Mouse (Mus musculus): ENCODE measurements at regions not wholly inside any gene's neighbourhood (a gene's known extent, or its start where the extent isn't known, plus 50 kb on each side); places are given as distances from the start of the nearest gene placed in this dataset.

DNA sequence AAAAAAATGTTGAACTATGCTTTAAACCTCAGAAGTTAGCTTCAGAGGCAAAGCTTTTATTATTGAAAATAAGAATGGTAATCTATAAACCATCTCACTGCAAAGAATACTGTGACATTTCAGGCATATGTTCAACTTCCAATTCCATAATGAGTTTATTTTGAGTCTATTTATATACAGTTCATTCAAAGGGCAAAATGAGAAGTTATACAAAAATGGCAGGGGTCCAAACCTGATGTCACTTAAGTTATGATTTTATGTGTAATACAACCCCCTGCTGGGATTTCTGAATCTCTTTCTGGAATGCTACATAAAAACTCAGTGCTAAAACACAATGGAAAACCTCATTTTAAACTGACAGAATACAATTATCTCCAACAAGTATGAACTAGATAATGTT is 184.0 kb downstream of the 1700017N19Rik start:
- TF ChIP-seq POLR2A (IDR thresholded peaks at IDR 0.05; ENCODE audit: borderline replicate concordance, extremely low read depth, insufficient read depth, insufficient read length, poor library complexity, severe bottlenecking) (no peak), CTCF (IDR thresholded peaks at IDR 0.05; ENCODE audit: borderline replicate concordance, extremely low read depth, insufficient read depth, insufficient read length) (no peak)
- DNase-seq (ENCODE audit: low read depth) = no peak

DNA sequence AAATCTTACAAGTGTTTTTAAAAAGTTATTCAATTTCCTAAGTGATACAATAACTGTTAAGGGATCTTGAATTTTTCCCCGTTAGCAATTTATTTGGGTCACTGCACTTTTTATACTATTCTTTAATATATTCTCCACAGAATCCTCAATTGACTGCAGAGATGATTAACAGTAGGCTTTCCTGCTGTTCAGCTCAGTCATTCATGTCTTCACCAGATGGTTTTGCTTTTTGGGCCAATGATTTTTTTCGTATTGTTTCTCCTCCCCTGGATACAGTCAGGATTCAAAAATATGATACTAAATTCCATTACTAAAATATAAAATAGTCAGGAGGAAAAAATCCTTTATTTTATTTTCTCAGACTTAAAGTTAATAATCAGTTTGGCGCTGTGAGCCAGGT is 201.9 kb downstream of the 1700017N19Rik start:
- no peak for TF ChIP-seq CTCF (IDR thresholded peaks at IDR 0.05; ENCODE audit: borderline replicate concordance, extremely low read depth, insufficient read depth, insufficient read length)
- no peak for TF ChIP-seq POLR2A (IDR thresholded peaks at IDR 0.05; ENCODE audit: borderline replicate concordance, extremely low read depth, insufficient read depth, insufficient read length, poor library complexity, severe bottlenecking)
- peak; percentile 38 for DNase-seq (ENCODE audit: low read depth)

DNA sequence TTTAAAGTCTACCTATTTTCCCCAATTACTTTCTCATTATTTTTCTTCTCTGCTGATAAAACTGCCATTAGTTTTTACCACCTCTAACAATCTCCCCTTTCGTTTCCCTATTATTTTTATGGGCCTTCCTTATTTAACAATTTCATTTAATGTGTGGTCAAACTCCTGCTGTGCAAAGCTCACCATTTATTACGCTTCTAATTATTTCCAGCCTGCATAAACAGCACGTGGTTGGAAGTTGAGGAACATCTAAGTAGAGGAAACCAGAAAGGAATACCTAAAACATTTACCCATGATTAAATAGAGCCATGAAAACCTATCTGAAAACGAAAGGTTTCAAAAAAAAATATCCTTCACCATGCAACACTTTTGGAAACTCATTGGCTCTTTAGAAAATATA is 202.3 kb downstream of the 1700017N19Rik start:
- DNase-seq (ENCODE audit: low read depth) = no peak
- no peak for TF ChIP-seq POLR2A (IDR thresholded peaks at IDR 0.05; ENCODE audit: borderline replicate concordance, extremely low read depth, insufficient read depth, insufficient read length, poor library complexity, severe bottlenecking)
- TF ChIP-seq CTCF (IDR thresholded peaks at IDR 0.05; ENCODE audit: borderline replicate concordance, extremely low read depth, insufficient read depth, insufficient read length) = no peak

DNA sequence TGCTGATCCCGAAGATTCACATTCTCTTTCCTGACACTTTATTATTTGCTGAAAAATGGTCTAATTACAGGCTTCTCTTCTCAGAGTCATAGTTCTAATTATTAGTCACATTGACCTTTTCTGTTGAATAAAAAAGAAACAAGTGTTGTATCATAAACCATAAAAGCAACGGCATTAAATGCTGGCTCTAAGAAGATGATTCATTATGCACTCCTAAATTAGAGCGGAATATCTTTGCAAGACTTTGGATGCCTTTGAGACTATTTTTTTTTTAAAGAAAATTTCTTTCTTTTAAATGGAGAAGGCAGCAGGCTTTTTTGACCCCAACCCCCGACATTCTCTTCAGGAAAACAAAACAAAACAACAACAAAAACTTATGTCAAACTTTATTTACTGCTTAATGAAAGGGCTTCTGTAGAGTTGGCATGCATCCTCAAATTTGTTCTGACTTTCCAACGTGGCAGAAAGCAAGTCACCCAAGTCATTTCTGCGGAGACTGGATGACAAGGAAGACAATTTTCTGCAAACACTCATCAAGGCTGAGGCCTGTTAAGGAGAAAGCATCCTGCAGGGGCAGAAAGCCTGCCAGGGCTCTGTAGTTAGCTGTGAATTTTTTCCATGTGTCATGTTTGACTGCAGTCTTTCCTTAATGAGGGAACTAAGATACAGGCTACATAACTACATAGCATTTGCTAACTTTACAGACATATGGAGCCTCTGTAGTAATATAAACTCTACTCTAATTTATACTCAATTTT is 205.1 kb downstream of the 1700017N19Rik start:
- DNase-seq (ENCODE audit: low read depth) = peak; percentile 73
- TF ChIP-seq POLR2A (IDR thresholded peaks at IDR 0.05; ENCODE audit: borderline replicate concordance, extremely low read depth, insufficient read depth, insufficient read length, poor library complexity, severe bottlenecking) (no peak), CTCF (IDR thresholded peaks at IDR 0.05; ENCODE audit: borderline replicate concordance, extremely low read depth, insufficient read depth, insufficient read length) (no peak)

DNA sequence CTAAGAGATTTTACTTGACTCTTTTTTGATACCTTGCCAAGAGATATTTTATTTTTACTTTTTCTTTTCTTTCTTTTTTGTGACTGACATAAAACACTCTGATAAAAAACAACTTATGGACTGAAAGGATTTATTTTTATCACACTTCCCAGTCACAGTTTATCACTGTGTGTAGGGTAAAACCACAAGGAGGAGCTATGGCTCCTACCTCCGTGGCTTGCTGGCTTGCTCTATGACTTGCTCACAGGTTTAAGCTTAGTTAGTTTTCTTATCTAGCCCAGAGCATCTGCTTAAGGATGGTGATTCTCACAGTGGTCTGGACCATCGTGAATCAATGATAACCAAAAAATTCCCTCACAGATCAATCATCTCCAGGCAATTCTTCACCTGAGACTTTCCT is 221.4 kb downstream of the 1700017N19Rik start:
- peak; percentile 27 for DNase-seq (ENCODE audit: low read depth)
- TF ChIP-seq CTCF (IDR thresholded peaks at IDR 0.05; ENCODE audit: borderline replicate concordance, extremely low read depth, insufficient read depth, insufficient read length) = peak; percentile 12; the same call in 1 of the 2 replicates
- no peak for TF ChIP-seq POLR2A (IDR thresholded peaks at IDR 0.05; ENCODE audit: borderline replicate concordance, extremely low read depth, insufficient read depth, insufficient read length, poor library complexity, severe bottlenecking)

DNA sequence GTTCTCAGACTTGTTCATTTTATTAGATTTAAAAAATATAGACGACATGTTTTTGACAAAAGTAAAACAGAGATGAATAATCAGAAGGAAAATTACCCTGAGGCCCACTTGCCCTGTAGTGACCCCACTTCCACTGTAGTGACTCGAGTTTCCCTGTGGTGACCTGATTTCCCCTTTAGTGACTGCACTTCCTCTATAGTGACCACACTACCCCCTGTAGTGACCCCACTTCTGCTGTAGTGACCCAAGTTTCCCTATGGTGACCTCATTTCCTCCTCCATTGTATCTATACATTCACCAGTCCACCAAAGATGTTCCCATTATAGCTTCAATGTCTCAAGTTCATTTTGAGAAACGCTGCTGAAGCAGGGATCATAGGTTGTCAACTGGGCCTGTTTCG is 244.5 kb downstream of the 1700017N19Rik start:
- no peak for DNase-seq (ENCODE audit: low read depth)
- TF ChIP-seq CTCF (IDR thresholded peaks at IDR 0.05; ENCODE audit: borderline replicate concordance, extremely low read depth, insufficient read depth, insufficient read length) = no peak

DNA sequence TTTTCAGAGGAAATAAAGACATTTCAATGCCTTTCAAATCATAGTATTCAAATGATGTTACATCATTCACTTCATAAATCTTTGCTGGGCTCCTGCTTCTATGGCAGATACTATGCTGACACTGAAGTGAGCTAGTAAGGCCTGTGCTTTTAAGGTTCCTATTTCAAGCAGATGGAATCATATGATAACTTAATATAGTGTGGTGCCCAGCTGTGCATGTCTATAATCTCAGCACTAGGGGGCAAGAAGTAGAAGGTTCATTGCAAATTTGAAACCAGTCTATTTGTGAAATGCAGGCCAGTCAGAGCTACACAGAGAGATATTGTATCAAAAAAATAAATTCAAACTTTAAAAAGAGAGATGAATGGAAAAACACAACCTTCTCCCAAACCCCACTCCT is 262.9 kb downstream of the 1700017N19Rik start:
- TF ChIP-seq POLR2A (IDR thresholded peaks at IDR 0.05; ENCODE audit: borderline replicate concordance, extremely low read depth, insufficient read depth, insufficient read length, poor library complexity, severe bottlenecking) = no peak
- TF ChIP-seq CTCF (IDR thresholded peaks at IDR 0.05; ENCODE audit: borderline replicate concordance, extremely low read depth, insufficient read depth, insufficient read length) = no peak
- DNase-seq (ENCODE audit: low read depth) = no peak

DNA sequence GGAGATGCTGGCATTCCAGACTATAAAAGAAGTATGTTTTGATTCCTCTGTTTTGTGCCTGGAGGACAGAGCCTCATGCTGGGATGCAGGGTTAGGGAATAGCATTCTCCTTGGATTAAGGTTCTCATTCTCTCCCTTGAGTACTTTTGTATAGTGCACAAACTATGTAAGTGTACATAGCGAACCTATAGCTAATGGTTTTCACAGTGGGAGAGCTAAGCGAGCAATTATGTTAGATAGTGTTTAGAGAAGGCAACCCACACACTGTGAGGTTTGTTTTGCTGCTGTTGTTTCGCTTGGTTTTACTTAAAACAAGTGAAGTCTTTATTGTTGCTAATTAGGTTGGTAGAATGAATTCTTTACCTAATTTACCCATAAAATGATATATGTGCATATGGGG is 266.2 kb downstream of the 1700017N19Rik start:
- no peak for DNase-seq (ENCODE audit: low read depth)

DNA sequence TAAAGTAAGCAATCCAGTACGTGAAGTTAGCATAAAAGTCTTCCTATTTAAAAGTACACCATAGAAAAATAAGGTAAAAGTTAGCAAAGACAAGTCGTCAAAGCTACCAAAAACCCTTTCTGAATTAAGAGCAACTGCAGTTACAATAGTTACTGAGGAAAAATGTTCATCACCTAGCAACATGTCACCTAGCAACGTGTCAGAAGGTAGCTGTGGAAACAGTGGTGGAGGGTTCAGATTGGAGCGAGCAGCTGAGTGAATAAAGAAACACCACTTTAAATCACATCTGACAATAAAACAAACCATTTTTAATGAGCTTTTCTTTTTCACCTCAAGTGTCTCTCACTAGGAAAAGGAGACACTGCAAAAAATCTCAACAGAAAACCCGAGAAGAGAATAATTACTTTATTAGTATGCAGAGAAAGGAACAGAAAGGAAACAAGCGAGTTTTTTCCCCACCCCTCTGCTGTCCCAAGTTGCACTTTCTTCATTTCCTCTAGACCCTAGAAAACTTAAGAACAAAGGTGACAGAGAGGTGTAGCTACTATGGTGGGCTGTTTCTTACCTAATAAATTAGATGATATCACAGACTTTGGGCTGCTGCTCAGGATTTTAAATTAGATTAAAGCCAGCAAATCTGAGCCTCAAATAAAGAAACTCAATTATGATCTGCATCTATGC is 275.4 kb downstream of the 1700017N19Rik start:
- DNase-seq (ENCODE audit: low read depth) = peak; percentile 95
- TF ChIP-seq POLR2A (IDR thresholded peaks at IDR 0.05; ENCODE audit: borderline replicate concordance, extremely low read depth, insufficient read depth, insufficient read length, poor library complexity, severe bottlenecking) (no peak), CTCF (IDR thresholded peaks at IDR 0.05; ENCODE audit: borderline replicate concordance, extremely low read depth, insufficient read depth, insufficient read length) (no peak)

More for the DNA sequence above, 266.2 kb downstream of the 1700017N19Rik start:
- no peak for TF ChIP-seq CTCF (IDR thresholded peaks at IDR 0.05; ENCODE audit: borderline replicate concordance, extremely low read depth, insufficient read depth, insufficient read length)
- TF ChIP-seq POLR2A (IDR thresholded peaks at IDR 0.05; ENCODE audit: borderline replicate concordance, extremely low read depth, insufficient read depth, insufficient read length, poor library complexity, severe bottlenecking) = no peak

DNA sequence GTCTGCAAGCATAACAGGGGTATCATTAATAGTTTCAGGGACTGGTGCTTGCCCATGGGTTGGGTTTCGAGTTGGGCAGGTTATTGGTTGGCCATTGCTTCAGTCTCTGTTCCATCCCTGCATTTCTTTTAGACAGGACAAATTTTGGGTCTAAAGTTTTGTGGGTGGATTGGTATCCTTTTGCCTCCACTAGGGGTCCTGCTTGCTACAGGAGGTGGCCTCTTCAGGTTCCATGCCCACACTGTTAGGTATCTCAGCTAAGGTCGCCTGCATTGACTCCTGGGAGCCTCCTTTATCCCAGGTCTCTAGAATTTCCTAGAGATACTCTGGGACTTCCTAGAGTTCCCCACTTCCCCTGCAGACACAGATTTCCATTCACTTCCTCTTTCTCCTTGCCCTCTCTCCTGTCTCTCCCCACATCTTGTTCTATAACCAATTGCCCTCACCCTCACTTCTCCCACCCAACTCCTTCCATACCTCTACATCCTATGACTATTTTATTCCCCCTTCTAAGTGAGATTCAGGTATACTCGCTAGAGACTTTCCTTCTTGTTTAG is 278.2 kb downstream of the 1700017N19Rik start:
- DNase-seq (ENCODE audit: low read depth) = no peak
- TF ChIP-seq CTCF (IDR thresholded peaks at IDR 0.05; ENCODE audit: borderline replicate concordance, extremely low read depth, insufficient read depth, insufficient read length) (no peak), POLR2A (IDR thresholded peaks at IDR 0.05; ENCODE audit: borderline replicate concordance, extremely low read depth, insufficient read depth, insufficient read length, poor library complexity, severe bottlenecking) (no peak)

DNA sequence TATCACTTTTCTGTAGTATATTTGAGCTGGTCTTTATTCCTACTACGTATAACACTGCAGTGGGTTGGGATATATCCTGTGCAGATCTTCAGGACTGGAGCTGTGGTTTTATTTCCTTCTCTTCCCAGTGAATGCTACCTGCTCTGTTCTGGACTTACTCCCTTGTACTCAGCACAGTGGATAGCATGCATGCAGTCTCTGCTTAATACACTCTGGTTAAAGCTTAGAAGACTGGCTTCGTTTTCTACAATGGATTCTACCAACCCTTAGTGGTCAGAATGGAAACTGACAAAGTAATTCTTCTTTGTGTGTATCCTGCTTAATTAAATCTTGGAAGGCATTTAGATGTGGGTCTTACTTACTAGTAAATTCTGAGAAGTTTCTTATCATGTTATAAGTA is 292.3 kb downstream of the 1700017N19Rik start:
- DNase-seq (ENCODE audit: low read depth) = peak; percentile 34
- TF ChIP-seq POLR2A (IDR thresholded peaks at IDR 0.05; ENCODE audit: borderline replicate concordance, extremely low read depth, insufficient read depth, insufficient read length, poor library complexity, severe bottlenecking) (no peak), CTCF (IDR thresholded peaks at IDR 0.05; ENCODE audit: borderline replicate concordance, extremely low read depth, insufficient read depth, insufficient read length) (no peak)
